Mouse (Mus musculus) E14TG2a.4 (cell line): Measurements from ENCODE around the gene Syn3.

Source experiments
- CTCF ChIP-seq: conservative IDR thresholded peaks from 2 replicates; pipeline ENCODE4 v1.5.1; 2014; ENCODE audit warnings: low read length
- NANOG ChIP-seq: IDR thresholded peaks from 2 replicates; pipeline ENCODE4 v1.6.1; 2014; ENCODE audit warnings: borderline replicate concordance, low read length, mixed read lengths
- POU5F1 ChIP-seq: IDR thresholded peaks from 2 replicates; pipeline ENCODE4 v1.6.1; 2014; ENCODE audit warnings: low read length, borderline replicate concordance

DNA sequence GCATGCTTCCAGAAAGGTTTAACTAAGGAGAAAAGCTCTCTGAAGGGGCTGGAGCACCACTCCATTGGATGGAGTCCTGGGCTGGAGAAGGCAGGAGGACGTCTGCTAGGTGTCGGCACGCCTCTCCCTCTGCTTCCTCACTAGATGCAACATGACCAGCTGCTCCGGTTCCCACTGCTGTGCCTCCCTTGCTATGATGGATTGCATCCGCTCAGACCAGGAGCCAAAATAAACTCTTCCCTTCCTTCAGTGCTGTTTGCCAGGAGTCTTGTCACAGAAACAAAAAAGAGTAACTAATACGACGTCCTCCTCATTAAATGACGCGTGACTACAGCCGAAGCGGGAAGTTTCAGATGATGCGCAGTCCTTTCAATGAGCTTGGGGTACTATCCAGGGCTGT is 129.9 kb downstream of the Syn3 start:
- no peak for TF ChIP-seq CTCF
- TF ChIP-seq NANOG: no peak
- no peak for TF ChIP-seq POU5F1
